Mouse (Mus musculus) forebrain, embryonic 12.5 days (tissue): ENCODE results near the gene Bnip1. TPM values are rescaled to one million over a fixed set of nuclear protein-coding genes. Genes with fewer than 3 reads are reported as not detected.

Experiments used
- ATAC-seq: fragments of 200-750 bp; cut with Nextera tagmentation; 2 replicates; pipeline ENCODE4 v1.8.0; 2017; ENCODE audit warnings: moderate TSS enrichment; ENCODE audit not compliant: low FRiP score
- H3K27ac ChIP-seq: fragments of 300-500 bp; sonication (generic); 2 replicates; pipeline ENCODE4 v1.5.1; 2016; ENCODE audit warnings: mild to moderate bottlenecking
- H3K27me3 ChIP-seq: fragments of 300-500 bp; sonication (generic); 2 replicates; pipeline ENCODE4 v1.6.1; 2016; ENCODE audit warnings: mild to moderate bottlenecking
- H3K36me3 ChIP-seq: fragments of 300-500 bp; sonication (generic); replicated peaks from 2 replicates; pipeline ENCODE4 v1.6.1; 2016; ENCODE audit warnings: mild to moderate bottlenecking
- H3K4me1 ChIP-seq: fragments of 300-500 bp; sonication (generic); 2 replicates; pipeline ENCODE4 v1.6.1; 2016
- H3K4me2 ChIP-seq: fragments of 300-500 bp; sonication (generic); 2 replicates; pipeline ENCODE4 v1.6.1; 2016; ENCODE audit warnings: mild to moderate bottlenecking, moderate library complexity
- H3K4me3 ChIP-seq: fragments of 300-500 bp; sonication (generic); replicated peaks from 2 replicates; pipeline ENCODE4 v1.5.1; 2016; ENCODE audit warnings: mild to moderate bottlenecking
- H3K9ac ChIP-seq: fragments of 300-500 bp; sonication (generic); 2 replicates; pipeline ENCODE4 v1.6.1; 2016; ENCODE audit warnings: mild to moderate bottlenecking
- H3K9me3 ChIP-seq: fragments of 300-500 bp; sonication (generic); 2 replicates; pipeline ENCODE4 v1.6.1; 2016
- WGBS: fragments of 180-500 bp; shearing (Covaris S2); methylation state at CpG from one replicate; pipeline ENCODE4 v1.1.7; 2016; 5-methylcytosine and 5-hydroxymethylcytosine counted together
- polyA plus RNA-seq: library from polyadenylated mRNA; unstranded; fragments of >200 nt; fragmentation: Nextera tagmentation; extraction: Ambion mirVana; gene quantifications from 2 replicates; pipeline ENCODE4 v1.2.1, GENCODE M21; 2016

Bnip1 gene
- 42.3 and 47.6 TPM in 2 replicates for polyA plus RNA-seq

GRCm38 (mm10) chr17:26780750-26781571 lies at the start of gene Bnip1:
Gene Bnip1 (plus strand): TSS chr17:26781066.
- peak; percentile 76 for ATAC-seq
- peak within 1 kb of the TSS; percentile 71; the same call in 1 of the 2 replicates for H3K27ac ChIP-seq
- H3K9me3 ChIP-seq = no peaks in the 10 kb centered on the region
- peak within 1 kb of the TSS; percentile 81 for H3K4me2 ChIP-seq
- peaks cover 15% of the 10 kb centered on the region for H3K36me3 ChIP-seq
- H3K9ac ChIP-seq = peak within 1 kb of the TSS; percentile 75
- peak within 1 kb of the TSS; percentile 77 for H3K4me3 ChIP-seq
- WGBS = under 1% methylated on average over 42 of the region's 42 CpGs
- peaks cover 11% of the 10 kb centered on the region for H3K4me1 ChIP-seq
- no peaks in the 10 kb centered on the region for H3K27me3 ChIP-seq

DNA sequence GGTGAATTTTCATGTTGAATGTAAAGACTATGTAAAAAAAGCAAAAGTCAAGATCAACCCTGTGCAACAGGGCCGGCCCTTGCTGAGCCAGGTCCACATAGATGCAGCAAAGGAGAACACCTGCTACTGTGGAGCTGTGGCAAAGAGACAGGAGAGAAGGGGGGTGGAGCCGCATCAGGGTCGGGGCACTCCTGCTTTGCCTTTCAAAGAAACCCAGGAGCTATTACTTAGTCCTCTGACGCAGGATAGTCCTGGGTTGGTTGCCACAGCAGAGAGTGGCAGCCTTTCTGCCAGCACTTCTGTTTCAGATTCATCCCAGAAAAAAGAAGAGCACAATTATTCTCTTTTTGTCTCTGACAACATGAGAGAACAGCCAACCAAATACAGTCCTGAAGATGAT lies 38.3 kb upstream of the Bnip1 start:
- H3K4me2 ChIP-seq = no peak overlapping the region
- no peaks in the 10 kb centered on the region for H3K36me3 ChIP-seq
- H3K4me3 ChIP-seq = no peak overlapping the region
- H3K27ac ChIP-seq = no peak overlapping the region
- H3K9me3 ChIP-seq = no peaks in the 10 kb centered on the region
- no peaks in the 10 kb centered on the region for H3K4me1 ChIP-seq
- no peaks in the 10 kb centered on the region for H3K27me3 ChIP-seq
- WGBS = 50% methylated on average over 4 of the region's 4 CpGs
- ATAC-seq = no peak
- H3K9ac ChIP-seq = no peak overlapping the region

DNA sequence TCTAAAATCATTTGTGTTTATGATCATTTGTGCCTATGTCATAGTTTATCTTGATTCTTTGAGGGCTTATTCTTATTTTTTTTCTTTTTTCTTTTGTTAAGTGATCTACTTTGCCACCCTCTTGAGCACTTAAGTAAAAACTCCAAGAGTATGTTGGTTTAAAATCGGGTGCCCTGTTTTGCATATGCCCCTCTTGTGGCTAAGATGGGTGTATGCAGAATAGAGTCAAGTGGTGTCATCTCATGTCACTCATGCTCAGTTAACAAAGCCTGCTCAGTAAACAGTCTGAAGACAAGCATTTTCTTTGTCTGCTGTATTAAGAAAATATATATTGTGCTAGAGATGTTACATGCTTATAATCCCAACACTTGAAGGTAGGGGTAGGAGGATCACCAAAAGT lies 37.6 kb upstream of the Bnip1 start:
- ATAC-seq = no peak
- no peaks in the 10 kb centered on the region for H3K4me1 ChIP-seq
- 77% methylated on average over 1 of the region's 1 CpGs for WGBS
- no peak overlapping the region for H3K4me3 ChIP-seq
- H3K9ac ChIP-seq = no peak overlapping the region
- no peaks in the 10 kb centered on the region for H3K36me3 ChIP-seq
- no peaks in the 10 kb centered on the region for H3K9me3 ChIP-seq
- H3K4me2 ChIP-seq = no peak overlapping the region
- no peaks in the 10 kb centered on the region for H3K27me3 ChIP-seq
- H3K27ac ChIP-seq = no peak overlapping the region

DNA sequence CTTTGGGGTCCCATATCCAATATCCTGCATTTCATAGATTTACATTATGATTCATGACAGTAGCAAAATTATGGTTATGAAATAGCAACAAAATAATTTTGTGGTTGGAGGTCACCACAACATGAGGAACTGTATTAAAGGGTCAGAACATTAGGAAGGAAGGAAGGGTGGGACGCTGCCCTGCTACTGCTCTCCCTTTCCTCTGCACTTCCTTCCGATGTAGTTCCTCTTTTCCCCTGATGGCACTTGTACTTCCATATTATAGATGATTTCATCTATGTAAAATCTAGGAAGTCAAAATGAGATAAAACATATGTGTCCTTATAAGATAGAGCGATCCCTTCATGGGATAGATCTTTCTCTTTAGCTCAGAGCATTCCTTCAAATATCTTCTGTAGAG lies 30.9 kb upstream of the Bnip1 start:
- Histone ChIP-seq H3K27ac (no peak overlapping the region), H3K9ac (no peak overlapping the region), H3K4me2 (no peak overlapping the region), H3K36me3 (no peaks in the 10 kb centered on the region), H3K4me3 (no peak overlapping the region), H3K9me3 (no peaks in the 10 kb centered on the region), H3K4me1 (no peaks in the 10 kb centered on the region), H3K27me3 (no peaks in the 10 kb centered on the region)
- WGBS = 87% methylated on average over 3 of the region's 3 CpGs
- no peak for ATAC-seq

DNA sequence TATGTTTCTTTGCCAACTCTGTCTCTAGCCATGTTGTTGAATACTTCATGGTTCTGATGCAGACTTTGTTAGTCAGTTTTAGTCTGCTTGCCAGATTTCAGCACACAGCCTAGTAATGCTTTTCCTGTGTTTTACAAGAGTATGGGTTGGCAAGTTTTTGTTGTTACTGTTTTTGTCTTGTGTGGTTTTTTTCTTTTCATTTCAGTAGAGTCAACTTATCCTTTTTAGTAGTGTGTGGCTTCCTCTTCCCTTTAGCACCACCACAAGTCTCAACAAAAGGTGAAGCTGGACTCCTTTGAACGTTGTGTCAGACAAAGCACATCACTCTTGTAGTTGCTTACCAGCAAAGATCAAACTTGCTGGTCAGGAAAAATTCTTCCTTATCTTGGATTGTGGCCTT lies 28.6 kb upstream of the Bnip1 start:
- H3K4me2 ChIP-seq = no peak overlapping the region
- H3K27ac ChIP-seq = no peak overlapping the region
- no peaks in the 10 kb centered on the region for H3K4me1 ChIP-seq
- H3K27me3 ChIP-seq = no peaks in the 10 kb centered on the region
- 87% methylated on average over 1 of the region's 1 CpGs for WGBS
- no peaks in the 10 kb centered on the region for H3K9me3 ChIP-seq
- no peaks in the 10 kb centered on the region for H3K36me3 ChIP-seq
- no peak for ATAC-seq
- H3K4me3 ChIP-seq = no peak overlapping the region
- H3K9ac ChIP-seq = no peak overlapping the region

DNA sequence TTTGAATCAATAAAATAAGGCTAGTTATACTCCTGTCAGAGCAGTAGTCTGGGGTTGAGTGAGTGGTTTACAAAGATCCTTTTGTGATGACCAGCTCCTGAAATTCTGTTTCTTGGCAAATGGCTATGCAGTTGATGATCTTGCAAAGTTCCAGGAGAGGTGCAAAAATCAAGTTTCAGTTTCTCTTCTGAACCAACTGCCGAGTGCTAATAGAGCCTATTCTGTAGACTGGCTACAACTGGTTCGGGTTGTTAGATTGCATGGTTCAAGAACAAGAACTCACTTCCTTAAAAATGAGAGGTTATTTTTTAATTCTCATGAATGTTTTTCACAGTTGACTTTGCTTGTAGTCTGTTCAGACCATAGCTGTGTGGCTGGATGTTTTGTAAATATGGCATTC lies 27.4 kb upstream of the Bnip1 start:
- no peaks in the 10 kb centered on the region for H3K36me3 ChIP-seq
- no peak for ATAC-seq
- H3K4me1 ChIP-seq = no peaks in the 10 kb centered on the region
- no peak overlapping the region for H3K4me3 ChIP-seq
- H3K27ac ChIP-seq = no peak overlapping the region
- H3K27me3 ChIP-seq = no peaks in the 10 kb centered on the region
- H3K9ac ChIP-seq = no peak overlapping the region
- WGBS = 83% methylated on average over 2 of the region's 2 CpGs
- no peak overlapping the region for H3K4me2 ChIP-seq
- H3K9me3 ChIP-seq = no peaks in the 10 kb centered on the region

DNA sequence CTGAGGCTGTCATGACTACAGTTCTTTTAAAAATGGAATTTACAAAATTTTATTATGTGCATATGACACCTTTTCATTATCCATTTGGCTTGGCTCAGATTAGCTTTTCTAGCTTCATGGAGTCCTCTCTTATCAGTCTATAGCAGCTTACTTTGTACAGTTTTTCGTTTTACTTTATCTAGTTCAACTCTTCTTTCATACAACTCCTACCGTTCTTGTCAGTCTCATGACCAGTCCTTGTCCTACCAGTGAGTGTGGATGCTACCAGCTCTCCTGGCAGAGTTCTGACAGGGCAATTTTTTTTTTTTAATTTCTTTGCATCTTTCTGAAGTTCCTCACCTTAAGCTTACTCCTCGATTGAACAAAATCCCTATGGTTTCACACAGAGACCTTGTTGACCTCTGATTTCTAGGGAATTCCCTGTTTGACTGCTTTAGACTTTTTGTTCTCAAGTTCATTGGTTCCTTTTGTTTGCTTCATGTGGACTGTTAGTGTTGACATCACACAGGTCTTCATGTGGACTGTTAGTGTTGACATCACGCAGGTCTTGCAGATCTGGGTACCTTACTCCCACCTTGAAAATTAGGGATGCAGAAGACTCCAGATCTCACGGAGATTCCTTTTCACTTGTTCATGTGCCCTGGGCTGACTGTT lies 13.6 kb upstream of the Bnip1 start:
- ATAC-seq = no peak

DNA sequence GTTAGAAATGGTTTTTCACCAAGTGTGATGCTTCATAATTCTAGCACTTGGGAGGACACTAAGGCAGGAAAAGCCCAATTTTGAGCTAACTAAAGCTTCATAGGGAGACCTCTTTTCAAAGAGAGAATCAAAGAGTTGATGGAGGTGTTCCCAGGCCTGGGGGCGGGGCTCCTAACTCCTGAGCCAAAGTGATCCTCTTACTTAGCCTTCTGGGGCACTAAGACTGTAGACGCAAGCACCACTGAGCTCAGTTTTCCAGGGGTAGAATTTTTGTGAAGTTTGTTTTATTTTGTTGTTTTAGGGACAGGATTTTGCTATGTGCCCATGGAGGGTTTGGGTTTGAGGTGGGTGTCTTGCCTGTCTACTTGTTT lies 13.1 kb upstream of the Bnip1 start:
- Histone ChIP-seq H3K9ac (no peak overlapping the region), H3K4me3 (no peak overlapping the region), H3K9me3 (no peaks in the 10 kb centered on the region), H3K4me1 (no peaks in the 10 kb centered on the region), H3K27ac (no peak overlapping the region), H3K36me3 (no peaks in the 10 kb centered on the region), H3K4me2 (no peak overlapping the region), H3K27me3 (no peaks in the 10 kb centered on the region)
- no peak for ATAC-seq
- 67% methylated on average over 2 of the region's 2 CpGs for WGBS

More for the DNA sequence above, 13.6 kb upstream of the Bnip1 start:
- WGBS = 86% methylated on average over 5 of the region's 5 CpGs
- Histone ChIP-seq H3K27ac (no peak overlapping the region), H3K4me1 (no peaks in the 10 kb centered on the region), H3K4me3 (no peak overlapping the region), H3K36me3 (no peaks in the 10 kb centered on the region), H3K9me3 (no peaks in the 10 kb centered on the region), H3K27me3 (no peaks in the 10 kb centered on the region), H3K9ac (no peak overlapping the region), H3K4me2 (no peak overlapping the region)

DNA sequence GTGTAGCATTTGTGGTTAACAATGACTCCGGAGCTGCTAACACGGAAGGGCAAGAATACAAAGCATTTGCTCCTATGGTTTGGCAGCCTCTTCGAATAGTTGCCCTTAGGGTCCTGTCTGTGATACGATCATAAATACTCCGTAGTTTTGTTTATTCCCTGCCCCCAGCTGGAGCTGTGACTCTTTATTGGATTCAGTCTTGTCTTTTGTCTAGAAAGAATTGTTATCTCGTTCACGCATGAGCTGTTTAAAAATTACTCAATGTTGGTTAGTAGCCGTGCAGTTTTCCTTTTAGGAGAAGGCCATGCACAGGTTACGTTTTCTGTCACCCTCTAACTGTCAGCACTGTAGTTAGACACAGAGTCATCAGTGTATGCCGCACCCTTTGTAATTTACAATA lies 4.7 kb upstream of the Bnip1 start:
- Histone ChIP-seq H3K36me3 (no peaks in the 10 kb centered on the region), H3K4me1 (peaks cover 6% of the 10 kb centered on the region; the same call in 1 of the 2 replicates), H3K4me3 (no peak overlapping the region), H3K27me3 (no peaks in the 10 kb centered on the region), H3K27ac (no peak overlapping the region), H3K9ac (no peak overlapping the region), H3K9me3 (no peaks in the 10 kb centered on the region), H3K4me2 (no peak overlapping the region)
- WGBS = 58% methylated on average over 10 of the region's 10 CpGs
- ATAC-seq = no peak

DNA sequence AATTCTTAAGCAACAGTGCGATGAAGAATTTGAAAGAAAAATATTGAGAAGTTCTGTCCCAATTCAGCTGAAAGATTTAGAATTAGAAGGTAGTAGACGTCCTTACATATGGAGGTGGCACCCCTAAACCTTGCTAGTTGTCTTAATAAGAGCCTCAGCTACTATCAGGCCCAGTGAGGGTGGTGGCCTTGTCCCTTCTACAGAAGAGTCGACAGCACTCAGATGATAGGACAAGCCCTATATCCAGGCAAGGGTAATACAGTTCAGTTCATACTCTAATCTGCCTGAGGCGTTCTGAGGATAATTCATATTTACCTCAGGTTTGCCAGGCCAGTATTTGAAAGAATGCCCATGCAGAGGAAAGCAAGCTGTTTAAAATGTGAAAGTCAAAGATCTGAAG lies 2.9 kb upstream of the Bnip1 start:
- peaks cover 13% of the 10 kb centered on the region for H3K4me1 ChIP-seq
- no peaks in the 10 kb centered on the region for H3K9me3 ChIP-seq
- H3K4me2 ChIP-seq = no peak overlapping the region
- no peak overlapping the region for H3K27ac ChIP-seq
- no peaks in the 10 kb centered on the region for H3K27me3 ChIP-seq
- H3K4me3 ChIP-seq = no peak overlapping the region
- H3K36me3 ChIP-seq = no peaks in the 10 kb centered on the region
- ATAC-seq = no peak
- 91% methylated on average over 4 of the region's 4 CpGs for WGBS
- no peak overlapping the region for H3K9ac ChIP-seq

DNA sequence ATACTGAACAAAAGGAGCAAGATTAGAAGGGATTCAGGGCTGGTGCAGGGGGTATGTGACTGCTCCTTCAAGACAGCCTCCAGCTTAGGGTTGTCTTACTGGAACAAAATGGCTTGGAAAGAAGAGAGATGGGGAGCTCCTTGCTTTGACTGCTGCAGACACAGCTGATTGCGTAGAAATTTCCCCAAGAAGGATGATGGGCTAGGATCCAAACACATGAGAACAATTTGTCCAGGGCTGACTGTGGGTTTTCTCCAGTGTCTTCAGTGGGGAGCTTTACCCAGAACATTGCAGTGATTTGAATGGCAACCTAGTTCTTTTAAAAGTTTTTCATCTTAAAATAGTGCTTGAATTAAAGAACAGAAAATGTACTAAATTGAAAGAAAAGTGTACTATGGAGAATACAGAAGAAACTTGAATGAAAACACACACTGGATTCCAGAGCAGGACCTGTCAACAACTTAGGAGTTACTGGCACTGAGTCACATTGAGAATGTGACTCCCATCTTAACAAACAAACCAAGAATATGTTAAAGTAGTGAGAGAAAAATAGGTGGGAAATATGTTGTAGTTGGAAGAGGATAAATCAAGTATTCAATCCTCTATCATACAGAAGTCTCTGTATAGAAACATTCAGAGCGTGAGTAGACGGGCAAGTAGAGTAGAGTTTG lies 2.3 kb upstream of the Bnip1 start:
- WGBS = 96% methylated on average over 3 of the region's 3 CpGs
- Histone ChIP-seq H3K36me3 (peaks cover 4% of the 10 kb centered on the region; the same call in 1 of the 2 replicates), H3K27ac (no peak overlapping the region), H3K27me3 (no peaks in the 10 kb centered on the region), H3K4me1 (peaks cover 13% of the 10 kb centered on the region), H3K4me3 (no peak overlapping the region), H3K4me2 (no peak overlapping the region), H3K9me3 (no peaks in the 10 kb centered on the region), H3K9ac (no peak overlapping the region)
- no peak for ATAC-seq

DNA sequence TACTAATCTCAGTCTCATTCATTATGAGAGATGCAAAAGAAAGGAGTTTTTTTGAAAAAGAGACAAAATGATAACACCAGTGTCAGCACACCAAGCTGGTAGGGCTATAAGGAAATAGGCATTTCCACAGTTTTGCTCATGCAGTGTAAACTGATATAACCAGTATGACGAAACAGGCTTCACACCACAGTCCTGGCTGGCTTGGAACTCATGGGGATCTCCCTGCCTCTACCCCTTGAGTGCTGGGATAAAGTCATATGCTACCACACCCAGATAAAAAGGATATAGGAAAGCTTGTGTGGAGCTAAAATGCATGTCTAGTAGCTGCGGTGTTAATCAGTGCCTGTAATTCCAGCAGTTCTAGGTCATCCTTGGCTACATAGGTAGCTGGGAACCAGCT lies 1.4 kb upstream of the Bnip1 start:
- Histone ChIP-seq H3K27me3 (no peaks in the 10 kb centered on the region), H3K4me1 (peaks cover 13% of the 10 kb centered on the region), H3K9ac (no peak overlapping the region), H3K4me3 (no peak overlapping the region), H3K27ac (no peak overlapping the region), H3K9me3 (no peaks in the 10 kb centered on the region), H3K36me3 (peaks cover 13% of the 10 kb centered on the region), H3K4me2 (no peak overlapping the region)
- no peak for ATAC-seq
- 89% methylated on average over 2 of the region's 2 CpGs for WGBS
